Mouse (Mus musculus) heart, adult 2 months (tissue): ENCODE results near the gene Gigyf1. TPM values are rescaled to one million over a fixed set of nuclear protein-coding genes. Genes with fewer than 3 reads are reported as not detected.

Experiments used
- DNase-seq, 2 experiments: peaks; one replicate each; pipeline ENCODE4 v3.0.0; 2021
- H3K27ac ChIP-seq: fragments of 200-600 bp; 2 replicates; pipeline ENCODE4 v1.8.1; 2022
- H3K27me3 ChIP-seq: fragments of 200-500 bp; 2 replicates; pipeline ENCODE4 v1.6.1; 2012; ENCODE audit warnings: mild to moderate bottlenecking, low read length, inconsistent platforms, mixed read lengths; ENCODE audit not compliant: control insufficient read depth, insufficient read depth
- H3K36me3 ChIP-seq: fragments of 200-500 bp; 2 replicates; pipeline ENCODE4 v1.6.1; 2012; ENCODE audit warnings: low read length, inconsistent platforms; ENCODE audit not compliant: control insufficient read depth, insufficient read depth
- H3K4me1 ChIP-seq: fragments of 200-500 bp; 2 replicates; pipeline ENCODE4 v1.6.1; 2011; ENCODE audit warnings: low read length; ENCODE audit not compliant: control insufficient read depth, insufficient read depth
- H3K4me3 ChIP-seq: fragments of 200-600 bp; 2 replicates; pipeline ENCODE4 v1.8.1; 2022
- H3K79me2 ChIP-seq: fragments of 200-500 bp; replicated peaks from 2 replicates; pipeline ENCODE4 v1.6.1; 2012; ENCODE audit warnings: mild to moderate bottlenecking, inconsistent platforms, low read length, moderate library complexity, mixed read lengths; ENCODE audit not compliant: control insufficient read depth, insufficient read depth
- H3K9ac ChIP-seq: fragments of 200-500 bp; 2 replicates; pipeline ENCODE4 v1.6.1; 2012; ENCODE audit warnings: low read depth, mild to moderate bottlenecking, control low read depth, inconsistent platforms, low read length, mixed read lengths
- CTCF ChIP-seq: fragments of 200-600 bp; IDR thresholded peaks from 2 replicates; pipeline ENCODE4 v1.8.1; 2022; ENCODE audit warnings: antibody characterized with exemption, mild to moderate bottlenecking, moderate library complexity
- EP300 ChIP-seq: fragments of 200-500 bp; IDR thresholded peaks from 2 replicates; pipeline ENCODE4 v1.6.1; 2011; ENCODE audit warnings: low read depth, low read length, control low read depth; ENCODE audit not compliant: insufficient read depth
- POLR2A ChIP-seq: fragments of 200-500 bp; IDR thresholded peaks from 2 replicates; pipeline ENCODE4 v1.6.1; 2011; ENCODE audit warnings: mild to moderate bottlenecking, low read depth, low read length, control low read depth; ENCODE audit not compliant: insufficient read depth
- WGBS: fragments of 180-500 bp; shearing (Covaris S2); methylation state at CpG from one replicate; pipeline ENCODE4 v1.1.7; 2018; 5-methylcytosine and 5-hydroxymethylcytosine counted together
- intact Hi-C: fragments of 180-260 bp; cut with DNase I; formaldehyde crosslinking; loops from one replicate; pipeline ENCODE4 v1.15.1; 2025
- polyA plus RNA-seq: library from polyadenylated mRNA; depleted of rRNA; stranded (reverse); fragments of >200 nt; gene quantifications from 2 replicates; pipeline ENCODE4 v1.2.3, GENCODE M21; 2012
- total RNA-seq, 2 experiments: library from RNA; stranded (reverse); gene quantifications; 2 replicates each; pipeline ENCODE4 v1.2.3; 2021

Gigyf1 gene
- total and polyA plus RNA-seq, 3 experiments, result 21.0 to 29.1 (median 24.4) TPM

DNA sequence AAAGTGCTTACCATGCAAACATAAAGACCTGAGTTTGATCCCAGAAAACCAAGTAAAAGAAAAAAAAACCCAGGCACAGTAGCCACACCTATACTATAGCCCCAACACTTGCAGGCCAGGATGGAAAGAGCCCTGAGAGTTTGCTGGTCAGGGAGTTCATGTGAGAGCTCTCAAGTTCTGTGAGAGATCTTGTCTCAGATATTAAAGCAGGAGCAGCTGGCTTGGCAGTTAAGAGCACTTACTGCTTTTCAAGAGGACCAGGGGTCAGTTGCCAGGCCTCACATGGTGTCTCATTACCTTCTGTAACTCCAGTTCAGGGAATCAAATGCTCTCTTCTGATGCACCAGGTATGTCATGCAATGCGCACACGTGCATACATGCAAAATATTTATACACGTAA is 16.4 kb downstream of the Gigyf1 start:
- Histone ChIP-seq H3K4me1 (peaks cover 2% of the 10 kb centered on the region; the same call in 1 of the 2 replicates), H3K4me3 (no peak overlapping the region), H3K27me3 (no peaks in the 10 kb centered on the region), H3K9ac (no peak overlapping the region), H3K79me2 (peaks cover 5% of the 10 kb centered on the region; the same call in 1 of the 2 replicates), H3K36me3 (no peaks in the 10 kb centered on the region), H3K27ac (no peak overlapping the region)
- no peak for DNase-seq
- intact Hi-C loops, result loop anchor here (5.0 kb wide), 1 partner anchor 213 kb away; the partner anchor contains the start of gene Tsc22d4
- no peak for TF ChIP-seq CTCF
- TF ChIP-seq EP300, result no peak
- no peak for TF ChIP-seq POLR2A
- 96% methylated on average over 3 of the region's 3 CpGs for WGBS

DNA sequence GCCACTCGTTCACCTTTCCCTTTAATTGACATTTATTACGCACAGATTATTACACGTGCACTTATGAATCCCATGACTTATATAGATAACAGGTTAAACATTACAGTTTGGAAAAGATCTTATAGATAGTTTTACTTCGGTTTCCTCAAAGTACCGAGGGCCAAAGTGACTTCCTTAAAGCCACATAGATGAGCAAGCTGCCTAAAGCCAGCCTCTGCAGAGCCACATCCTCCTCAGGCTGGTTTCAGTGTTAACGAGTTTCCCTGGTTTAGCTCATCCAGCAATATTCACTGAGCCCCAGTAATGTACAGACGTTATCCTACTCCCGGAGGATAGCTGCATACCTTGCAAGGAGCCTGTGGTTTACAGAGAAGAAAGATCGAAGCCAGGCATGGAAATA is 17.0 kb downstream of the Gigyf1 start:
- Histone ChIP-seq H3K27me3 (no peaks in the 10 kb centered on the region), H3K27ac (no peak overlapping the region), H3K4me1 (no peaks in the 10 kb centered on the region; the same call in 1 of the 2 replicates), H3K9ac (no peak overlapping the region), H3K79me2 (peaks cover 5% of the 10 kb centered on the region; the same call in 1 of the 2 replicates), H3K4me3 (no peak overlapping the region), H3K36me3 (no peaks in the 10 kb centered on the region)
- intact Hi-C loops, result no loop called here
- 71% methylated on average over 9 of the region's 9 CpGs for WGBS
- DNase-seq, result no peak
- TF ChIP-seq CTCF (no peak), EP300 (no peak), POLR2A (no peak)

GRCm38 (mm10) chr5:137537461-137537860 is 19.1 kb downstream of the Gigyf1 start:
- Histone ChIP-seq H3K27me3 (no peaks in the 10 kb centered on the region), H3K27ac (no peak overlapping the region), H3K4me3 (no peak overlapping the region), H3K36me3 (no peaks in the 10 kb centered on the region), H3K9ac (no peak overlapping the region), H3K4me1 (peaks cover 2% of the 10 kb centered on the region), H3K79me2 (no peaks in the 10 kb centered on the region)
- DNase-seq, result no peak
- intact Hi-C loops, result no loop called here
- 52% methylated on average over 4 of the region's 4 CpGs for WGBS
- TF ChIP-seq CTCF, result no peak
- TF ChIP-seq POLR2A, result no peak
- TF ChIP-seq EP300, result no peak

GRCm38 (mm10) chr5:137539291-137539801 is 21.0 kb downstream of the Gigyf1 start:
- Histone ChIP-seq H3K9ac (no peak overlapping the region), H3K36me3 (no peaks in the 10 kb centered on the region), H3K79me2 (no peaks in the 10 kb centered on the region), H3K4me1 (peaks cover 2% of the 10 kb centered on the region), H3K4me3 (no peak overlapping the region), H3K27ac (no peak overlapping the region), H3K27me3 (no peaks in the 10 kb centered on the region)
- 26% methylated on average over 7 of the region's 7 CpGs for WGBS
- intact Hi-C loops, result no loop called here
- TF ChIP-seq EP300 (no peak), CTCF (no peak), POLR2A (no peak)
- DNase-seq, result no peak

DNA sequence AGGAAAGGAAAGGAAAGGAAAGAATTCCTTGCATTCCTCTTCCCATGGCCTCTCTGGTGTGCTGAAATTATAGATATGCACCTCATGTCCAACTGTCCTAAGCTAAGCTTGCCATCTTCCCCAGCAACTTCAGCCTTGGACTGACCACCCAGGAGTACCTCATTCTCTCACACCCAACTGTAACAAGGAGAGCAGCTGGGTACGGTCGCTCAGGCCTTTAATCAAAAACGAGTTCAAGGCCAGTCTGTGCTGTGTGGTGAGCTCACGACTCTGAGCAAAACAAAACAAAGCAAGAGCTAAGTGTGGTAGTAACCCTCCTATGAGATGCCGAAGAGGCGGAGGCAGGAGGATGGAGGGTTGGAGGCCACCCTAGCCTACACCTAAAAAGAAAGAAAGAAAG is 22.6 kb downstream of the Gigyf1 start:
- Histone ChIP-seq H3K27ac (no peak overlapping the region), H3K4me1 (peaks cover 2% of the 10 kb centered on the region), H3K27me3 (no peaks in the 10 kb centered on the region), H3K36me3 (no peaks in the 10 kb centered on the region), H3K4me3 (no peak overlapping the region), H3K79me2 (no peaks in the 10 kb centered on the region), H3K9ac (no peak overlapping the region)
- TF ChIP-seq EP300 (no peak), CTCF (no peak), POLR2A (no peak)
- DNase-seq, result no peak
- intact Hi-C loops, result no loop called here
- 69% methylated on average over 6 of the region's 6 CpGs for WGBS

- Histone ChIP-seq H3K27me3 (no peaks in the 10 kb centered on the region), H3K27ac (no peak overlapping the region)
- WGBS, result 34% methylated on average over 5 of the region's 5 CpGs
Measured at GRCm38 (mm10) chr5:137541768-137542540, 23.6 kb downstream of the Gigyf1 start.

More at GRCm38 (mm10) chr5:137541768-137542540, 23.6 kb downstream of the Gigyf1 start:
- Histone ChIP-seq H3K4me3 (no peak overlapping the region), H3K9ac (no peak overlapping the region), H3K36me3 (no peaks in the 10 kb centered on the region), H3K4me1 (peaks cover 2% of the 10 kb centered on the region), H3K79me2 (no peaks in the 10 kb centered on the region)
- intact Hi-C loops, result no loop called here
- TF ChIP-seq CTCF (no peak), EP300 (no peak), POLR2A (no peak)
- DNase-seq, result no peak
